Mouse (Mus musculus) MEL (cell line): ENCODE measurements around the gene Slmap. TPM values are rescaled to one million over a fixed set of nuclear protein-coding genes. Genes with fewer than 3 reads are reported as not detected.

Experiments used
- DNase-seq: peaks from one replicate; pipeline ENCODE4 v3.0.0; 2011; ENCODE audit warnings: low read depth, low spot score
- H3K27ac ChIP-seq: 2 replicates; pipeline ENCODE4 v1.5.1; 2012; ENCODE audit warnings: low read depth, mild to moderate bottlenecking, control low read depth, low read length, moderate library complexity; ENCODE audit not compliant: control insufficient read depth
- H3K27me3 ChIP-seq, 2 experiments: fragments of 150-350 bp in 1 of 2; sonication (generic) in 1 of 2; 2 replicates each; pipeline ENCODE4 v1.6.1; 2012; ENCODE audit warnings: low read length in 2 of 2, mild to moderate bottlenecking in 2 of 2, improper control_type of control experiment in 1 of 2, moderate library complexity in 1 of 2; ENCODE audit not compliant: insufficient read depth in 2 of 2, control insufficient read depth in 1 of 2
- H3K36me3 ChIP-seq, 2 experiments: 2 replicates each; pipeline ENCODE4 v1.6.1; 2012 to 2014; ENCODE audit warnings: low read length in 2 of 2, improper control_type of control experiment in 1 of 2, inconsistent platforms in 1 of 2, mild to moderate bottlenecking in 1 of 2; ENCODE audit not compliant: insufficient read depth in 2 of 2, control insufficient read depth in 1 of 2
- H3K4me1 ChIP-seq, 2 experiments: fragments of 150-350 bp in 1 of 2; sonication (generic) in 1 of 2; 2 replicates each; pipeline ENCODE4 v1.6.1; 2012; ENCODE audit warnings: low read length in 2 of 2, improper control_type of control experiment in 1 of 2, mild to moderate bottlenecking in 1 of 2; ENCODE audit not compliant: insufficient read depth in 2 of 2, control insufficient read depth in 1 of 2
- H3K4me3 ChIP-seq, 2 experiments: fragments of 150-350 bp in 1 of 2; sonication (generic) in 1 of 2; 2 replicates each; pipeline ENCODE4 v1.5.1; 2012; ENCODE audit warnings: low read depth in 2 of 2, low read length in 2 of 2, mild to moderate bottlenecking in 2 of 2, moderate library complexity in 2 of 2, control low read depth in 1 of 2, improper control_type of control experiment in 1 of 2; ENCODE audit not compliant: control insufficient read depth in 1 of 2, insufficient read depth in 1 of 2
- H3K79me2 ChIP-seq: 2 replicates; pipeline ENCODE4 v1.6.1; 2012; ENCODE audit warnings: mild to moderate bottlenecking, low read length, moderate library complexity; ENCODE audit not compliant: control insufficient read depth, poor library complexity, insufficient read depth
- H3K9ac ChIP-seq: 2 replicates; pipeline ENCODE4 v1.6.1; 2012; ENCODE audit warnings: low read depth, mild to moderate bottlenecking, control low read depth, low read length, moderate library complexity; ENCODE audit not compliant: control insufficient read depth, poor library complexity, severe bottlenecking
- H3K9me3 ChIP-seq: fragments of 150-350 bp; sonication (generic); replicated peaks from 2 replicates; pipeline ENCODE4 v1.6.1; 2012; ENCODE audit warnings: mild to moderate bottlenecking, low read length, improper control_type of control experiment, moderate library complexity; ENCODE audit not compliant: insufficient read depth
- CHD2 ChIP-seq: IDR thresholded peaks from 2 replicates; pipeline ENCODE4 v1.6.1; 2011; ENCODE audit warnings: low read length, improper control_type of control experiment
- CTCF ChIP-seq, 3 experiments: IDR thresholded peaks in 2 of 3; conservative IDR thresholded peaks in 1 of 3; 2 replicates each; pipeline ENCODE4 v1.5.1; 2011 to 2012; ENCODE audit warnings: low read length in 3 of 3, low read depth in 2 of 3, mild to moderate bottlenecking in 2 of 3, improper control_type of control experiment in 1 of 3, inconsistent platforms in 1 of 3, mixed read lengths in 1 of 3, moderate library complexity in 1 of 3; ENCODE audit not compliant: control insufficient read depth in 1 of 3, insufficient read depth in 1 of 3, poor library complexity in 1 of 3, severe bottlenecking in 1 of 3
- E2F4 ChIP-seq: IDR thresholded peaks from 2 replicates; pipeline ENCODE4 v1.6.1; 2011; ENCODE audit warnings: low read depth, low read length, improper control_type of control experiment, borderline replicate concordance
- GATA1 ChIP-seq: IDR thresholded peaks from 2 replicates; pipeline ENCODE4 v1.6.1; 2011; ENCODE audit warnings: low read depth, low read length, improper control_type of control experiment
- HCFC1 ChIP-seq: IDR thresholded peaks from 2 replicates; pipeline ENCODE4 v1.6.1; 2012; ENCODE audit warnings: low read depth, mild to moderate bottlenecking, inconsistent platforms, low read length, improper control_type of control experiment, moderate library complexity
- KAT2A ChIP-seq: conservative IDR thresholded peaks from 2 replicates; pipeline ENCODE4 v1.6.1; 2012; ENCODE audit warnings: low read depth, low read length, improper control_type of control experiment, inconsistent platforms
- MAZ ChIP-seq: IDR thresholded peaks from 2 replicates; pipeline ENCODE4 v1.6.1; 2012; ENCODE audit warnings: low read depth, mild to moderate bottlenecking, inconsistent platforms, low read length, improper control_type of control experiment
- MEF2A ChIP-seq: IDR thresholded peaks from 2 replicates; pipeline ENCODE4 v1.6.1; 2014; ENCODE audit warnings: low read depth, mild to moderate bottlenecking, inconsistent platforms, low read length, improper control_type of control experiment; ENCODE audit not compliant: poor library complexity, insufficient replicate concordance, severe bottlenecking; ENCODE audit errors: extremely low read depth
- MXI1 ChIP-seq: IDR thresholded peaks from 2 replicates; pipeline ENCODE4 v1.6.1; 2011; ENCODE audit warnings: mild to moderate bottlenecking, low read depth, low read length, improper control_type of control experiment
- MYC ChIP-seq: IDR thresholded peaks from 2 replicates; pipeline ENCODE4 v1.6.1; 2011; ENCODE audit warnings: low read depth, mild to moderate bottlenecking, low read length, improper control_type of control experiment, moderate library complexity
- NELFE ChIP-seq: IDR thresholded peaks from 2 replicates; pipeline ENCODE4 v1.6.1; 2011; ENCODE audit warnings: low read depth, low read length, improper control_type of control experiment
- NRF1 ChIP-seq: IDR thresholded peaks from 2 replicates; pipeline ENCODE4 v1.6.1; 2014; ENCODE audit warnings: low read depth, mild to moderate bottlenecking, inconsistent platforms, low read length, improper control_type of control experiment, moderate library complexity; ENCODE audit not compliant: poor library complexity, insufficient read depth, severe bottlenecking
- POLR2AphosphoS2 ChIP-seq: IDR thresholded peaks from 2 replicates; pipeline ENCODE4 v1.6.1; 2011; ENCODE audit warnings: low read length, improper control_type of control experiment
- POLR2AphosphoS5 ChIP-seq: IDR thresholded peaks from 2 replicates; pipeline ENCODE4 v1.6.1; 2012; ENCODE audit warnings: low read depth, borderline replicate concordance, mild to moderate bottlenecking, inconsistent platforms, low read length, moderate library complexity, mixed read lengths
- RCOR1 ChIP-seq: IDR thresholded peaks from 2 replicates; pipeline ENCODE4 v1.6.1; 2012; ENCODE audit warnings: low read depth, mild to moderate bottlenecking, inconsistent platforms, low read length, improper control_type of control experiment
- SIN3A ChIP-seq: IDR thresholded peaks from 2 replicates; pipeline ENCODE4 v1.6.1; 2012; ENCODE audit warnings: low read length, improper control_type of control experiment, inconsistent platforms
- TCF12 ChIP-seq: IDR thresholded peaks from 2 replicates; pipeline ENCODE4 v1.6.1; 2014; ENCODE audit warnings: low read depth, mild to moderate bottlenecking, inconsistent platforms, low read length, improper control_type of control experiment, moderate library complexity
- UBTF ChIP-seq: IDR thresholded peaks from 2 replicates; pipeline ENCODE4 v1.6.1; 2012; ENCODE audit warnings: low read depth, mild to moderate bottlenecking, inconsistent platforms, low read length, improper control_type of control experiment, moderate library complexity, borderline replicate concordance; ENCODE audit not compliant: insufficient read depth
- ZC3H11A ChIP-seq: IDR thresholded peaks from 2 replicates; pipeline ENCODE4 v1.6.1; 2012; ENCODE audit warnings: low read depth, mild to moderate bottlenecking, inconsistent platforms, low read length, improper control_type of control experiment
- ZKSCAN1 ChIP-seq: IDR thresholded peaks from 2 replicates; pipeline ENCODE4 v1.6.1; 2012; ENCODE audit warnings: low read depth, mild to moderate bottlenecking, inconsistent platforms, low read length, improper control_type of control experiment, moderate library complexity
- ZMIZ1 ChIP-seq: IDR thresholded peaks from 2 replicates; pipeline ENCODE4 v1.6.1; 2012; ENCODE audit warnings: low read depth, mild to moderate bottlenecking, inconsistent platforms, low read length, improper control_type of control experiment, moderate library complexity
- polyA plus RNA-seq, 2 experiments: library from polyadenylated mRNA; stranded (reverse) in 1 of 2; unstranded in 1 of 2; fragments of >175 nt in 1 of 2; fragments of >200 nt in 1 of 2; gene quantifications; 2 replicates each; pipeline versions ENCODE4 v1.2.1 to v1.2.4; 2012; ENCODE audit warnings: low replicate concordance in 2 of 2, low read depth in 1 of 2; ENCODE audit not compliant: insufficient read length in 2 of 2, insufficient read depth in 1 of 2, missing spikeins in 1 of 2
- total RNA-seq: library from RNA; depleted of rRNA; stranded (reverse); fragments of 300-350 nt; gene quantifications from 2 replicates; pipeline ENCODE4 v1.2.3, GENCODE M21; 2012

Slmap gene
- total and polyA plus RNA-seq, 3 experiments = 21.4 to 41.9 TPM; not detected in 1

GRCm38 (mm10) chr14:26530350-26530749 lies 4.4 kb downstream of the Slmap start:
- TF ChIP-seq MYC = no peak
- TF ChIP-seq POLR2AphosphoS5 = no peak
- no peak for TF ChIP-seq ZKSCAN1
- TF ChIP-seq POLR2AphosphoS2 = no peak
- no peak for TF ChIP-seq RCOR1
- TF ChIP-seq KAT2A = no peak
- DNase-seq = no peak
- H3K9me3 ChIP-seq = no peaks in the 10 kb centered on the region
- H3K4me3 ChIP-seq = no peak overlapping the region; a peak in 1 of 4 replicates
- H3K79me2 ChIP-seq = peaks cover 74% of the 10 kb centered on the region
- peaks cover 9 to 21% of the 10 kb centered on the region in 2 experiments for H3K4me1 ChIP-seq
- H3K27ac ChIP-seq = no peak overlapping the region
- H3K27me3 ChIP-seq = no peaks in the 10 kb centered on the region
- peaks cover 5 to 45% of the 10 kb centered on the region in 2 experiments for H3K36me3 ChIP-seq
- no peak overlapping the region for H3K9ac ChIP-seq

- Histone ChIP-seq H3K27me3 (no peaks in the 10 kb centered on the region), H3K79me2 (peaks cover 74% of the 10 kb centered on the region), H3K4me3 (no peak overlapping the region), H3K27ac (no peak overlapping the region), H3K9me3 (no peaks in the 10 kb centered on the region), H3K36me3 (peaks cover 11 to 44% of the 10 kb centered on the region in 2 experiments), H3K9ac (no peak overlapping the region), H3K4me1 (peaks cover 9 to 21% of the 10 kb centered on the region in 2 experiments)
- TF ChIP-seq MEF2A (no peak), HCFC1 (no peak), CTCF (IDR thresholded peaks at IDR 0.05 in 2 of 3, conservative IDR thresholded peaks at IDR 0.05 in 1 of 3; ENCODE audit: control insufficient read depth in 1 of 3, insufficient read depth in 1 of 3, low read depth in 2 of 3, low read length in 3 of 3, poor library complexity in 1 of 3, severe bottlenecking in 1 of 3) (no peak), MXI1 (no peak), RCOR1 (no peak), KAT2A (no peak), NELFE (no peak), TCF12 (no peak), NRF1 (no peak), GATA1 (no peak), ZKSCAN1 (no peak), CHD2 (no peak), E2F4 (no peak), UBTF (no peak), MAZ (no peak), ZC3H11A (no peak), SIN3A (no peak), ZMIZ1 (no peak)
- no peak for DNase-seq
Measured at GRCm38 (mm10) chr14:26528296-26528695, 6.4 kb downstream of the Slmap start.
